Mouse (Mus musculus) kidney, embryonic 14.5 days (tissue): ENCODE measurements around the gene Gm14459. TPM values are rescaled to one million over a fixed set of nuclear protein-coding genes. Genes with fewer than 3 reads are reported as not detected.
"Not testable (repeated sequence)": the region's sequence is repeated elsewhere in the genome, so short reads cannot be mapped to it uniquely, and the experiment has no call there.

Experiments
- ATAC-seq: fragments of 200-750 bp; cut with Nextera tagmentation; 2 replicates; pipeline ENCODE4 v1.8.0; 2017; ENCODE audit warnings: moderate number of reproducible peaks, mild to moderate bottlenecking, moderate TSS enrichment, moderate library complexity; ENCODE audit not compliant: low FRiP score, low TSS enrichment
- H3K27ac ChIP-seq: fragments of 300-500 bp; sonication (generic); 2 replicates; pipeline ENCODE4 v1.5.1; 2014; ENCODE audit warnings: low read depth, mild to moderate bottlenecking, low read length, moderate library complexity, mixed read lengths
- H3K27me3 ChIP-seq: fragments of 300-500 bp; sonication (generic); 2 replicates; pipeline ENCODE4 v1.6.1; 2014; ENCODE audit warnings: mild to moderate bottlenecking, low read length; ENCODE audit not compliant: control insufficient read depth, insufficient read depth
- H3K36me3 ChIP-seq: fragments of 300-500 bp; sonication (generic); 2 replicates; pipeline ENCODE4 v1.6.1; 2014; ENCODE audit warnings: low read length, mixed read lengths; ENCODE audit not compliant: control insufficient read depth, insufficient read depth
- H3K4me1 ChIP-seq: fragments of 300-500 bp; sonication (generic); 2 replicates; pipeline ENCODE4 v1.6.1; 2014; ENCODE audit warnings: low read length, mixed read lengths; ENCODE audit not compliant: control insufficient read depth, insufficient read depth
- H3K4me2 ChIP-seq: fragments of 300-500 bp; sonication (generic); replicated peaks from 2 replicates; pipeline ENCODE4 v1.6.1; 2014; ENCODE audit warnings: low read depth, mild to moderate bottlenecking, low read length
- H3K4me3 ChIP-seq: fragments of 300-500 bp; sonication (generic); 2 replicates; pipeline ENCODE4 v1.5.1; 2014; ENCODE audit warnings: mild to moderate bottlenecking, low read length
- H3K9ac ChIP-seq: fragments of 300-500 bp; sonication (generic); 2 replicates; pipeline ENCODE4 v1.6.1; 2014; ENCODE audit warnings: low read depth, mild to moderate bottlenecking, low read length, moderate library complexity
- H3K9me3 ChIP-seq: fragments of 300-500 bp; sonication (generic); 2 replicates; pipeline ENCODE4 v1.6.1; 2016; ENCODE audit warnings: low read length; ENCODE audit not compliant: control insufficient read depth
- WGBS: fragments of 180-500 bp; shearing (Covaris S2); extraction: QIAGEN DNeasy Blood & Tissue Kit; methylation state at CpG from one replicate; pipeline ENCODE4 v1.1.7; 2014; 5-methylcytosine and 5-hydroxymethylcytosine counted together
- polyA plus RNA-seq: library from polyadenylated mRNA; unstranded; fragments of >200 nt; fragmentation: Nextera tagmentation; extraction: Ambion mirVana; gene quantifications from 2 replicates; pipeline ENCODE4 v1.2.1, GENCODE M21; 2014

Gene Gm14459
- polyA plus RNA-seq = not detected in 2 replicates

DNA sequence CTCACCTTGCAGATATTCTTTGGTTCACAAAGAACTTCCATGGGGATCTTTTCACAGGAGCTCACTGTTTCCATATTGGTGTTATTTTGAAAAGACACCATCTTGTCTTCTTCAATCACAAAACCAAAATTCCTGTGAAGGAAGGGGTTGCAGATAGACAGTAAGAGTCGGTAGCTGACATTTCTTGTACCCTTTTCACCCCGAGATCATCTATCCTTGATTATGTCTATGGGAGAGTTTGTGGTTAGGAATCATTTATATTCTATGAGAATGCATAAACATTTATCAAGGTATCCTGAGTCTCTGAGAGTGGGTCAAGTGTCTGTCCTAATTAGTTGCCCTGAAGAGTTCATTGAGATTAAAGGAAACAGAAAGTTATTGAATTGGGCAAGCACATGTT lies at the start of gene Gm14459:
Gene Gm14459, minus strand, starts transcription at position 101 of the 400 bp plus-strand sequence.
- Histone ChIP-seq H3K9me3 (no peaks in the 10 kb centered on the region), H3K9ac (no peak within 1 kb of the TSS), H3K36me3 (no peaks in the 10 kb centered on the region), H3K27me3 (no peaks in the 10 kb centered on the region), H3K4me1 (no peaks in the 10 kb centered on the region), H3K4me3 (no peak within 1 kb of the TSS), H3K27ac (no peak within 1 kb of the TSS), H3K4me2 (no peak within 1 kb of the TSS)
- WGBS = 80% methylated on average over 2 of the region's 2 CpGs
- no peak for ATAC-seq

GRCm38 (mm10) chrX:8548155-8548554 lies 23.4 kb upstream of the Gm14459 start, which contains the start of gene Ssxb6:
Gene Ssxb6, minus strand, starts transcription at chrX:8548255.
- H3K9ac ChIP-seq, H3K4me3 ChIP-seq, H3K9me3 ChIP-seq, H3K27me3 ChIP-seq, H3K36me3 ChIP-seq, H3K4me1 ChIP-seq, H3K4me2 ChIP-seq, H3K27ac ChIP-seq, ATAC-seq: not testable (repeated sequence)
- WGBS = 80% methylated on average over 4 of the region's 4 CpGs

Other genes with a start within 250 kb of the Gm14459 start
- gene Ssxb10, start 197.5 kb downstream of the Gm14459 start, polyA plus RNA-seq = not detected in 2 replicates
- not detected in 2 replicates for gene Ssxb9, start 158.0 kb downstream of the Gm14459 start, polyA plus RNA-seq
- not detected in 2 replicates for gene Ssxb1, start 111.6 kb downstream of the Gm14459 start, polyA plus RNA-seq
- gene Ssxb2, start 63.2 kb downstream of the Gm14459 start, polyA plus RNA-seq = not detected in 2 replicates
- gene Ssxb6, start 23.3 kb upstream of the Gm14459 start, polyA plus RNA-seq = not detected in 2 replicates
- not detected in 2 replicates for gene Ssxb3, start 66.9 kb upstream of the Gm14459 start, polyA plus RNA-seq
- not detected in 2 replicates for gene Ssxb8, start 165.9 kb upstream of the Gm14459 start, polyA plus RNA-seq
- gene Ssx9, start 223.5 kb upstream of the Gm14459 start, polyA plus RNA-seq = not detected in 2 replicates